Mouse (Mus musculus) midbrain, embryonic 13.5 days (tissue): Measurements from ENCODE around the gene Mmp9. TPM values are rescaled to one million over a fixed set of nuclear protein-coding genes. Genes with fewer than 3 reads are reported as not detected.

Experiments used
- ATAC-seq: fragments of 200-750 bp; cut with Nextera tagmentation; 2 replicates; pipeline ENCODE4 v1.8.0; 2017; ENCODE audit warnings: mild to moderate bottlenecking, moderate TSS enrichment, moderate library complexity
- H3K27ac ChIP-seq: fragments of 300-500 bp; sonication (generic); 2 replicates; pipeline ENCODE4 v1.5.1; 2015; ENCODE audit warnings: inconsistent platforms, mild to moderate bottlenecking, moderate library complexity
- H3K27me3 ChIP-seq: fragments of 300-500 bp; sonication (generic); 2 replicates; pipeline ENCODE4 v1.6.1; 2015; ENCODE audit warnings: mild to moderate bottlenecking, inconsistent platforms
- H3K36me3 ChIP-seq: fragments of 300-500 bp; sonication (generic); 2 replicates; pipeline ENCODE4 v1.6.1; 2015; ENCODE audit warnings: mild to moderate bottlenecking, inconsistent platforms
- H3K4me1 ChIP-seq: fragments of 300-500 bp; sonication (generic); replicated peaks from 2 replicates; pipeline ENCODE4 v1.6.1; 2015; ENCODE audit warnings: inconsistent platforms
- H3K4me2 ChIP-seq: fragments of 300-500 bp; sonication (generic); replicated peaks from 2 replicates; pipeline ENCODE4 v1.6.1; 2015; ENCODE audit warnings: moderate library complexity, mild to moderate bottlenecking, inconsistent platforms
- H3K4me3 ChIP-seq: fragments of 300-500 bp; sonication (generic); replicated peaks from 2 replicates; pipeline ENCODE4 v1.5.1; 2015; ENCODE audit warnings: mild to moderate bottlenecking, inconsistent platforms
- H3K9ac ChIP-seq: fragments of 300-500 bp; sonication (generic); replicated peaks from 2 replicates; pipeline ENCODE4 v1.6.1; 2015; ENCODE audit warnings: mild to moderate bottlenecking, inconsistent platforms
- H3K9me3 ChIP-seq: fragments of 300-500 bp; sonication (generic); 2 replicates; pipeline ENCODE4 v1.6.1; 2016; ENCODE audit warnings: mild to moderate bottlenecking, inconsistent platforms
- WGBS: fragments of 180-500 bp; shearing (Covaris S2); methylation state at CpG from one replicate; pipeline ENCODE4 v1.1.7; 2015; 5-methylcytosine and 5-hydroxymethylcytosine counted together
- polyA plus RNA-seq: library from polyadenylated mRNA; unstranded; fragments of >200 nt; fragmentation: Nextera tagmentation; extraction: Ambion mirVana; gene quantifications from 2 replicates; pipeline ENCODE4 v1.2.1, GENCODE M21; 2015

Mmp9 gene
- polyA plus RNA-seq, 1 experiment from 2014 or later = 17.2 TPM

DNA sequence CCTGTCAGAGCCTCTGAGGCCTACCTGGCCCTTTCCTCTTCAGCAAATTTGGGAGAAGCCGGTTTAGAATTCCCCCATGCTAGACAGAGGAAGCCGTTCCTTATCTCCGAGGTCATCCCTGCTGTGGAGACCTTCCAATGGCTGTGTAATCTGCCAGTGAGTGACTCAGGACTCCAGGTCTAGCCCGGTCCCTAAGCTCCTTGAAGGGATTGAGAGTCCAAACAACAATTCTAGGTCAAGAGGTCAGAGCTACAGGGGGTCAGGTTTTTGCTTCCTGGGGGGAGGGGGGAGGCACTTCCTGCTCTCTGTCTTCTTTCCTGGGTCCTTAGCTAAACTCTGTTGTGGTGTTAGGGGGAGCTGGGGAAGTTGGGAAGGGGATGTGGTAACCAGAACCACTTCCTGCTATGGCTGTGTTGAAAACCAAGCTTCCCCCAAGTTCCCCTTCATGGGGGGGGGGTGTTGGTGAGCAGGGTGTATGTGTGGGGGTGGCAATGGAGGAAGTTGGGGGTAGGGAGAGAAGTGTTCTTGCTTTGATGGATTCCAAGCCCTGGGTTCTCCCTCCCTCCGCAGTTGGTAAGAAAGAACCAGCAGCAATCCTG, 2.2 kb downstream of the Mmp9 start:
- Histone ChIP-seq H3K36me3 (no peaks in the 10 kb centered on the region), H3K27ac (no peak overlapping the region), H3K9ac (no peak overlapping the region), H3K27me3 (peaks cover 60% of the 10 kb centered on the region), H3K4me3 (no peak overlapping the region), H3K4me1 (peaks cover 26% of the 10 kb centered on the region), H3K9me3 (no peaks in the 10 kb centered on the region), H3K4me2 (no peak overlapping the region)
- no peak for ATAC-seq
- 10% methylated on average over 5 of the region's 5 CpGs for WGBS

DNA sequence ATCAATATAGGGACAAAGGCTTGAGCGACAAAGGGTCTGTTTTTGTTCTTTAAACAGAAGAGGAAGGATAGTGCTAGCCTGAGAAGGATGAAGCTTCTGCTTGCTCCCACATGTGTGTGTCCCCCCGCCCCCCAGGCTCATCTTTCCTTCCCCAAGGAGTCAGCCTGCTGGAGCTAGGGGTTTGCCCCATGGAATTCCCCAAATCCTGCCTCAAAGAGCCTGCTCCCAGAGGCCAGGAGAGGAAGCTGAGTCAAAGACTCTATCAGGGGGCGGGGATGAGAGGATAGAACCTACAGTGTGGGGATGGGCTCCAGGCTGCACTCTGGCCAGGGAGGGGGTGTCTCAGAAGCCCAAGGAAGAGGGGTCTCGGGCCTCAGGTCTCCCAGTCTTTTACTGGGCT, 6.9 kb downstream of the Mmp9 start:
- 27% methylated on average over 4 of the region's 4 CpGs for WGBS
- H3K9ac ChIP-seq = no peak overlapping the region
- no peak overlapping the region for H3K4me2 ChIP-seq
- peaks cover 76% of the 10 kb centered on the region for H3K27me3 ChIP-seq
- H3K9me3 ChIP-seq = no peaks in the 10 kb centered on the region
- H3K27ac ChIP-seq = no peak overlapping the region
- no peaks in the 10 kb centered on the region for H3K36me3 ChIP-seq
- H3K4me1 ChIP-seq = peaks cover 16% of the 10 kb centered on the region
- H3K4me3 ChIP-seq = no peak overlapping the region
- ATAC-seq = 0 out of 2 replicates have a peak, but pooled peaks have one; percentile 34

DNA sequence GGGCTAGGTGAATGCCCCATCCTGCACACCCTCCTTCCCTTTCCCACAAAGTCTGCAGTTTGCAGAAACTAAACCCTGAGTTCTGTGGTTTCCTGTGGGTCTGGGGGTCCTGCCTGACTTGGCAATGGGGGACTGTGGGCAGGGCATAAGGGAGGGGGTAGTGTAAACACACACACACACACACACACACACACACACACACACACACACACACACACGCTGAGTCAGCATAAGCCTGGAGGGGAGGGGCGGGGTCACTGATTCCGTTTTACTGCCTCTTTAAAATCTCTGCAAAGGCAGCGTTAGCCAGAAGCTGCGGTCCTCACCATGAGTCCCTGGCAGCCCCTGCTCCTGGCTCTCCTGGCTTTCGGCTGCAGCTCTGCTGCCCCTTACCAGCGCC, 7.3 kb downstream of the Mmp9 start:
- 0 out of 2 replicates have a peak, but pooled peaks have one; percentile 18 for ATAC-seq
- Histone ChIP-seq H3K36me3 (no peaks in the 10 kb centered on the region), H3K4me2 (no peak overlapping the region), H3K27me3 (peaks cover 76% of the 10 kb centered on the region), H3K4me3 (no peak overlapping the region), H3K9ac (peak overlapping the region; percentile 51; the same call in 1 of the 2 replicates), H3K27ac (no peak overlapping the region), H3K9me3 (no peaks in the 10 kb centered on the region), H3K4me1 (peaks cover 19% of the 10 kb centered on the region)
- WGBS = 8% methylated on average over 6 of the region's 7 CpGs

DNA sequence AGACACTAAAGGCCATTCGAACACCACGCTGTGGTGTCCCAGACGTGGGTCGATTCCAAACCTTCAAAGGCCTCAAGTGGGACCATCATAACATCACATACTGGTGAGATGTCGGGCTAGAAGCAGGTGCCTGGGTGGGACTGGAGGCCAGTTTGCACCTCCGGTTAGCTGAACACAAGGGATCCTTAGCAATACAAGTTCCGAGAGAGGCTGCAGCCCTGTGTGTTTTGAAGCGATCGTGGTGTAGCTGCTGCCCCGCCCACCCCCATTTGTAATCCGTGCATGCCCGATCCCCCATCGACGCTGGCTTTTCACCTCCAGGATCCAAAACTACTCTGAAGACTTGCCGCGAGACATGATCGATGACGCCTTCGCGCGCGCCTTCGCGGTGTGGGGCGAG, 8.4 kb downstream of the Mmp9 start:
- no peaks in the 10 kb centered on the region for H3K9me3 ChIP-seq
- H3K27ac ChIP-seq = no peak overlapping the region
- peak overlapping the region; percentile 27 for H3K4me3 ChIP-seq
- H3K4me2 ChIP-seq = peak overlapping the region; percentile 36
- peaks cover 86% of the 10 kb centered on the region for H3K27me3 ChIP-seq
- peaks cover 27% of the 10 kb centered on the region for H3K4me1 ChIP-seq
- no peak overlapping the region for H3K9ac ChIP-seq
- ATAC-seq = no peak
- WGBS = 5% methylated on average over 25 of the region's 25 CpGs
- H3K36me3 ChIP-seq = no peaks in the 10 kb centered on the region

DNA sequence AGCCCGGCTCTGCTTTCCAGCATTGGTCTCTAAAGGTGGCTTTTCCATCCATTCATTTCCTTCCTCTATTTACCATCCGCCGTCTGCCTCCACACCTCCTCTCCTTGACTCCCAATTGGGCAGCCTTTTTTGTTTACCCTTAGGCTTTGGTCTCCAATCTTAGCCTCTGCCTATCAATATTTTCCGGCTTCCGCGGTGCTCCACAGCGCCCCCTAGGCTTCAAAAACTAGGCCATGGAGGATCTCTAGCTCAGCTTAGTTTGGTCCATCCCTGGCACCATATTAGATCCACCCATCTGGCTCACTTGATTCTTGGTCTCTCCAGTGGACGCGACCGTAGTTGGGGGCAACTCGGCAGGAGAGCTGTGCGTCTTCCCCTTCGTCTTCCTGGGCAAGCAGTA, 9.9 kb downstream of the Mmp9 start:
- Histone ChIP-seq H3K4me3 (no peak overlapping the region), H3K4me1 (peaks cover 35% of the 10 kb centered on the region), H3K36me3 (no peaks in the 10 kb centered on the region), H3K9ac (no peak overlapping the region), H3K4me2 (no peak overlapping the region), H3K9me3 (no peaks in the 10 kb centered on the region), H3K27me3 (peaks cover 87% of the 10 kb centered on the region), H3K27ac (no peak overlapping the region)
- no peak for ATAC-seq
- 22% methylated on average over 13 of the region's 13 CpGs for WGBS

DNA sequence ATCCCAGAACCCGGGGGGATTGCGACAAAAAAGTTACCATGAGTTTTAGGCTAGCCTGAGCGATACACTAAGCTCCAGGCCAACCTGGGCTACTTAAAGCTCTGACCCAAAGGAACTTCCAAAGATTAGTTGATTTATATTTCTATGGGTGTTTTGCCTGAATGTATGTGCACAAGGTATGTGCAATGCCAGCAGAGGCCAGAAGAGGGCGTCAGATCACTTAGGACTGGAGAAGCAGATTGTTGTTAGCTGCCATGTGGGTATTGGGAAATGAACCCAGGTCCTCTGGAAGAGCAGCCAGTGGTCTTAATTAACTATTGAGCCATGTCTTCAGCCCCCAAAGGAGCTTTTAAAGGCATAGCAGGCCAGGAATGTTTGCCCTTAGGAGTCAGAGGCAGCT, 11.2 kb downstream of the Mmp9 start:
- no peak overlapping the region for H3K4me2 ChIP-seq
- peaks cover 35% of the 10 kb centered on the region for H3K4me1 ChIP-seq
- no peak overlapping the region for H3K27ac ChIP-seq
- no peaks in the 10 kb centered on the region for H3K9me3 ChIP-seq
- ATAC-seq = no peak
- H3K36me3 ChIP-seq = no peaks in the 10 kb centered on the region
- peaks cover 80% of the 10 kb centered on the region for H3K27me3 ChIP-seq
- H3K9ac ChIP-seq = no peak overlapping the region
- 79% methylated on average over 4 of the region's 4 CpGs for WGBS
- H3K4me3 ChIP-seq = no peak overlapping the region

DNA sequence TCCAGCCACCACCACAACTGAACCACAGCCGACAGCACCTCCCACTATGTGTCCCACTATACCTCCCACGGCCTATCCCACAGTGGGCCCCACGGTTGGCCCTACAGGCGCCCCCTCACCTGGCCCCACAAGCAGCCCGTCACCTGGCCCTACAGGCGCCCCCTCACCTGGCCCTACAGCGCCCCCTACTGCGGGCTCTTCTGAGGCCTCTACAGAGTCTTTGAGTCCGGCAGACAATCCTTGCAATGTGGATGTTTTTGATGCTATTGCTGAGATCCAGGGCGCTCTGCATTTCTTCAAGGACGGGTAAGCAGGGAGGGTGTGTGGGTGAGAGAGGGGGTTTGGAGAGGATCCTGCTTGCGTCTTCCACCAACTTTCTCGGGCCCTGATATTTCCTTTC, 11.9 kb downstream of the Mmp9 start:
- Histone ChIP-seq H3K4me3 (no peak overlapping the region), H3K27ac (no peak overlapping the region), H3K27me3 (peaks cover 75% of the 10 kb centered on the region), H3K36me3 (no peaks in the 10 kb centered on the region), H3K4me1 (peaks cover 35% of the 10 kb centered on the region), H3K4me2 (no peak overlapping the region), H3K9ac (no peak overlapping the region), H3K9me3 (no peaks in the 10 kb centered on the region)
- 43% methylated on average over 13 of the region's 13 CpGs for WGBS
- ATAC-seq = no peak

DNA sequence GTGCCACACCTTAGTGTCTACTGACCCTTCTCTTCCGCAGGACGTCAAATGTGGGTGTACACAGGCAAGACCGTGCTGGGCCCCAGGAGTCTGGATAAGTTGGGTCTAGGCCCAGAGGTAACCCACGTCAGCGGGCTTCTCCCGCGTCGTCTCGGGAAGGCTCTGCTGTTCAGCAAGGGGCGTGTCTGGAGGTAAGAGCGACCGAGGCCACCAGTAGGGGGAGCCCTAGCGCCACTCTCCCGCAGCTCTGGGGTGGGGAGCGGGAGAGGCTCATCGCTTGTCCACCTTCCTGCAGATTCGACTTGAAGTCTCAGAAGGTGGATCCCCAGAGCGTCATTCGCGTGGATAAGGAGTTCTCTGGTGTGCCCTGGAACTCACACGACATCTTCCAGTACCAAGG, 12.6 kb downstream of the Mmp9 start:
- Histone ChIP-seq H3K9ac (0 out of 2 replicates have a peak overlapping the region, but pooled peaks have one; percentile 7), H3K9me3 (no peaks in the 10 kb centered on the region), H3K36me3 (no peaks in the 10 kb centered on the region), H3K4me3 (no peak overlapping the region), H3K4me2 (peak overlapping the region; percentile 17; the same call in 1 of the 2 replicates), H3K4me1 (peaks cover 32% of the 10 kb centered on the region), H3K27ac (no peak overlapping the region), H3K27me3 (peaks cover 67% of the 10 kb centered on the region)
- peak; percentile 86 for ATAC-seq
- 2% methylated on average over 21 of the region's 21 CpGs for WGBS

DNA sequence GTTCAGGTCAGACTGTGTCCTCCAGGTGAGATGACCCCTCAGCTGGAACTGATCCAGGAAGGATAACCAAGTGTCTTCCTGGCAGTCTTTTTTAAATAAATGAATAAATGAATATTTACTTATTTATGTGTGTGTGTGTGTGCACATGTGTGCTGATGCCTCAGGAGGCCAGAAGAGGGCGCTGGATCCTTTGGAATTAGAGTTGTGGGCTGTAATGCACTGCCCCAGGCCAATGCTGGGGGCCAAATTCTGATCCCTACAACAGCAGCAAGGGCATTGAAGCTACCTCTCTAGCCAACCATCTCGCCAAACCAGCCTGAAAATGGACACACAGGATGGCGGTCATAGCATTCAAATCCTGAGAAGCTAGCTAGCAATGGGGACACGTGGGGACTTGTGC, 15.1 kb downstream of the Mmp9 start:
- H3K27me3 ChIP-seq = peaks cover 42% of the 10 kb centered on the region
- peaks cover 23% of the 10 kb centered on the region for H3K4me1 ChIP-seq
- WGBS = 69% methylated on average over 4 of the region's 4 CpGs

DNA sequence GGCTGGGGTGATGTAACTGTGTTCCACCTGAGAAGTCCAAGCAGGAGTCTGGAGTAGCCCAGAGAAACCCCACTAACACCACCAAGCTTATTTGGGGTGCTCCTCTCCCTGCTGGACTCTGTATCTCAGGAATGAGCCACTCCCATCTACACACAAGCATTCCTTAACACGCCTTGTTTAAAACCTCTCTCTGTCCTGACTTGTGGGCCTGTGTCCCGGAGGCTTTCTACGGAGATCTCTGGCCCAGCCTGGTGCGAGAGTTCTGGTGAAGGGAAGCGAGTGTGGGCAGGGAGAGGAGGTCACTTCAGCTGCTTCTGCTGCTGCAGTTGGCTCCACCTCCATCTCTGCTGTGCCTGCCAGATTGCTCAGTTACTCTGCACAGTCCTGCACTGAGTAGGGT, 15.6 kb downstream of the Mmp9 start:
- no peaks in the 10 kb centered on the region for H3K9me3 ChIP-seq
- H3K27ac ChIP-seq = no peak overlapping the region
- 82% methylated on average over 5 of the region's 5 CpGs for WGBS
- H3K4me1 ChIP-seq = peaks cover 26% of the 10 kb centered on the region
- H3K4me3 ChIP-seq = no peak overlapping the region
- H3K27me3 ChIP-seq = peaks cover 37% of the 10 kb centered on the region
- no peak for ATAC-seq
- H3K9ac ChIP-seq = no peak overlapping the region
- no peak overlapping the region for H3K4me2 ChIP-seq
- H3K36me3 ChIP-seq = no peaks in the 10 kb centered on the region

More for the DNA sequence above, 15.1 kb downstream of the Mmp9 start:
- no peak overlapping the region for H3K4me3 ChIP-seq
- no peak overlapping the region for H3K27ac ChIP-seq
- H3K36me3 ChIP-seq = no peaks in the 10 kb centered on the region
- no peak overlapping the region for H3K4me2 ChIP-seq
- ATAC-seq = no peak
- H3K9ac ChIP-seq = no peak overlapping the region
- H3K9me3 ChIP-seq = no peaks in the 10 kb centered on the region

DNA sequence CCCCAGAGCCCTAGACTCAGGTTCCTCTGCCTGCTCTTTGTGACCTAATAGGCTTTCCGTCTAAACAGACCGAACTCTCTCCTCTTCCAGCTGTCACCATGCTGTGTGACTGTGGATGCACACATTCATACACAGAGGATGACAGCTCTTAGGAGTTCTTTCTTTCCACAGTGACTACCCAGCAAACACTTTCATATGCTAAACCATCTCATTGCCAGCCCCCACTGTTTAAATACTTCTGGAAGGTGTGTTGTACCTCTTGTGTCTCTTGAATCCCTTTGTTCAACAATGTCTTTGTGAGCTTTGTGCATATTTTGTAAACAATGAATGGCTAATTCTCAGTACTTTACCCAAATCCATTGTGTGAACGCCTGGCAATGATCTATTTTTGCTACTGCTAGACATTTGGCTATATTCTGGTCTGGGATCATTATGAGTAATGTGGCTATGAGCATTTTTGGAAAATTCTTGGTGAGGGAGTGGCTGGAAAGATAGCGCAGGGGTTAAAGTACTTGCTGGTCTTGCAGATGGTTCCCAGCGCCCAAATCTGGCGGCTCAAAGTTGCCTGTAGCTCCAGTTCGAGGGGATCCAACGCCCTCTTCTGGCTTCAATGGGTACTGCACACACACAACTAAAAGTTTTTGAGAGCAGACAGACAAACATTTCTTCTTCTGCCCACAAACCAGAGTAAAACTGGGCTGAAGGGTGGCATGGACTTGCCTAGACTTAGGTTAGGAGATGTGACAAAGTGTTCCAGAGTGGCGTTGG, 17.2 kb downstream of the Mmp9 start:
- 64% methylated on average over 9 of the region's 9 CpGs for WGBS
- ATAC-seq = no peak
- no peaks in the 10 kb centered on the region for H3K36me3 ChIP-seq

DNA sequence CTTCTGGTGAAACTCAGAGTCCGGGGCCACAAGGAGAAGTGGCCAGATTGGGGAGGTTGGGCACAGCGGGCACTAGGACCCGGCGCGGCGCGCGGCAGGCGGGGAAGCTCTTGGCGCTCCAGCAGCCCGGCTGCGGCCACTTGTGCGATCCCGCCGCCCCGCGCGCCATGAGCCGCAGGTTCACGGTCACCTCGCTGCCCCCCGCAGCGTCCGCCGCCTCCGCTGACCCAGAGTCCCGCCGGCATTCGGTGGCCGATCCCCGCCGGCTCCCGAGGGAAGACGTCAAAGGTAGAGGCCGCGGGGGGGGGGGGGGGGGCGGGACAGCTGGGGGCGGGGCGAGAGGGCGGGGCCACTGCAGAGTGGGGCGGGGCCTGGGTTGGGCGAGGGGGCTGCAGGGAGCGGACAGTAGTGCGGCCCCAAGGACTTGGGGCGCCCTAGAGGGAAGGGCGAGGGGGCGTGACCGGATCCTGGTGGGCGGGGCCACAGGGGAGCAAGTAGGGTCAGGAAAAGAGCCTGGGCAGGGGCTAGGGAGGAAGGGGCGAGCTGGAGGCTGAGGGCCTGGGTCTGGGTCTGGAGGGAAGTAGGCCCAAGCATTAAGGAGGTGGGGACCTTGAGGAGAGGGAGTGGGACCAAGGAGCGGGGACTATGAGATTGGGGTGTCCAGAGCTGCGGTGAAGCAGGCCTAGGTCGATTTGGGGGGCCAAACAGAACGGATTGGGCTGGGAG, 20.3 kb downstream of the Mmp9 start, which contains the start of gene Slc12a5:
TSS of gene Slc12a5 (plus strand) at position 87 of the 726 bp plus-strand sequence.
- peak within 1 kb of the TSS; percentile 62 for H3K4me2 ChIP-seq
- peaks cover 52% of the 10 kb centered on the region for H3K4me1 ChIP-seq
- no peaks in the 10 kb centered on the region for H3K36me3 ChIP-seq
- H3K27ac ChIP-seq = peak within 1 kb of the TSS; percentile 49
- peak; percentile 51 for ATAC-seq
- peak within 1 kb of the TSS; percentile 65 for H3K9ac ChIP-seq
- H3K27me3 ChIP-seq = peaks cover 8% of the 10 kb centered on the region; the same call in 1 of the 2 replicates
- no peaks in the 10 kb centered on the region for H3K9me3 ChIP-seq
- 2% methylated on average over 44 of the region's 54 CpGs for WGBS
- H3K4me3 ChIP-seq = peak within 1 kb of the TSS; percentile 56

More for the DNA sequence above, 17.2 kb downstream of the Mmp9 start:
- H3K4me3 ChIP-seq = no peak overlapping the region
- no peak overlapping the region for H3K4me2 ChIP-seq
- no peaks in the 10 kb centered on the region for H3K9me3 ChIP-seq
- peaks cover 39% of the 10 kb centered on the region for H3K4me1 ChIP-seq
- no peak overlapping the region for H3K27ac ChIP-seq
- peaks cover 22% of the 10 kb centered on the region for H3K27me3 ChIP-seq
- H3K9ac ChIP-seq = no peak overlapping the region
